Mouse (Mus musculus) myocyte (in vitro differentiated cells): Measurements from ENCODE around the gene Inka2. TPM values are rescaled to one million over a fixed set of nuclear protein-coding genes. Genes with fewer than 3 reads are reported as not detected.

Experiments used
- H3K27me3 ChIP-seq: one replicate; pipeline ENCODE4 v1.6.1; 2011; ENCODE audit not compliant: control insufficient read depth, insufficient read depth, insufficient read length
- H3K36me3 ChIP-seq: one replicate; pipeline ENCODE4 v1.6.1; 2011; ENCODE audit not compliant: control insufficient read depth, insufficient read depth
- H3K4me2 ChIP-seq: one replicate; pipeline ENCODE4 v1.6.1; 2011; ENCODE audit warnings: low read depth, control low read depth
- H3K4me3 ChIP-seq: one replicate; pipeline ENCODE4 v1.5.1; 2011; ENCODE audit warnings: mild to moderate bottlenecking, control low read depth, moderate library complexity
- H3K79me2 ChIP-seq: one replicate; pipeline ENCODE4 v1.6.1; 2011; ENCODE audit not compliant: control insufficient read depth, insufficient read depth
- H3ac ChIP-seq: one replicate; pipeline ENCODE4 v1.6.1; 2011; ENCODE audit not compliant: control insufficient read depth, insufficient read length
- CEBPB ChIP-seq: IDR thresholded peaks from 2 replicates; pipeline ENCODE4 v1.6.1; 2011; ENCODE audit warnings: mild to moderate bottlenecking, moderate library complexity; ENCODE audit not compliant: poor library complexity, insufficient read depth, severe bottlenecking
- E2F4 ChIP-seq: IDR thresholded peaks from one replicate; pipeline ENCODE4 v1.6.1; 2011; ENCODE audit warnings: mild to moderate bottlenecking, control low read depth, moderate library complexity; ENCODE audit not compliant: insufficient read depth
- MAX ChIP-seq: IDR thresholded peaks from one replicate; pipeline ENCODE4 v1.6.1; 2011; ENCODE audit warnings: low read depth, mild to moderate bottlenecking, control low read depth
- MYOD1 ChIP-seq, 3 experiments: IDR thresholded peaks; one replicate each; pipeline ENCODE4 v1.6.1; 2011; ENCODE audit warnings: control low read depth in 2 of 3, low read depth in 2 of 3, mild to moderate bottlenecking in 2 of 3, moderate library complexity in 1 of 3; ENCODE audit not compliant: insufficient read length in 2 of 3, control insufficient read depth in 1 of 3
- MYOG ChIP-seq, 3 experiments: IDR thresholded peaks; one replicate each; pipeline ENCODE4 v1.6.1; 2011; ENCODE audit warnings: control low read depth in 2 of 3, low read depth in 2 of 3, mild to moderate bottlenecking in 2 of 3; ENCODE audit not compliant: insufficient read length in 2 of 3, control insufficient read depth in 1 of 3, insufficient read depth in 1 of 3
- POLR2A ChIP-seq: IDR thresholded peaks from one replicate; pipeline ENCODE4 v1.6.1; 2011; ENCODE audit warnings: low read depth, mild to moderate bottlenecking, control low read depth, moderate library complexity; ENCODE audit not compliant: insufficient read length
- POLR2AphosphoS2 ChIP-seq: IDR thresholded peaks from one replicate; pipeline ENCODE4 v1.6.1; 2011; ENCODE audit warnings: low read depth, control low read depth; ENCODE audit not compliant: insufficient read length
- REST ChIP-seq: IDR thresholded peaks from one replicate; pipeline ENCODE4 v1.6.1; 2011; ENCODE audit warnings: mild to moderate bottlenecking, control low read depth, moderate library complexity; ENCODE audit not compliant: insufficient read depth, insufficient read length
- SRF ChIP-seq: IDR thresholded peaks from one replicate; pipeline ENCODE4 v1.6.1; 2011; ENCODE audit warnings: low read depth; ENCODE audit not compliant: control insufficient read depth, insufficient read length
- TCF12 ChIP-seq: IDR thresholded peaks from one replicate; pipeline ENCODE4 v1.6.1; 2011; ENCODE audit warnings: mild to moderate bottlenecking, control low read depth; ENCODE audit not compliant: poor library complexity, insufficient read depth, severe bottlenecking
- TCF3 ChIP-seq: IDR thresholded peaks from one replicate; pipeline ENCODE4 v1.6.1; 2011; ENCODE audit warnings: low read depth, control low read depth; ENCODE audit not compliant: insufficient read length
- USF1 ChIP-seq: IDR thresholded peaks from one replicate; pipeline ENCODE4 v1.6.1; 2011; ENCODE audit warnings: low read depth, mild to moderate bottlenecking, control low read depth, moderate library complexity
- polyA plus RNA-seq: library from polyadenylated mRNA; unstranded; fragments of >200 nt; fragmentation: generic; extraction: Trizol; gene quantifications from one replicate; pipeline ENCODE4 v1.2.1, GENCODE M21; 2012; ENCODE audit warnings: missing spikeins

Gene Inka2
- polyA plus RNA-seq, 1 experiment, result 5.1 TPM

DNA sequence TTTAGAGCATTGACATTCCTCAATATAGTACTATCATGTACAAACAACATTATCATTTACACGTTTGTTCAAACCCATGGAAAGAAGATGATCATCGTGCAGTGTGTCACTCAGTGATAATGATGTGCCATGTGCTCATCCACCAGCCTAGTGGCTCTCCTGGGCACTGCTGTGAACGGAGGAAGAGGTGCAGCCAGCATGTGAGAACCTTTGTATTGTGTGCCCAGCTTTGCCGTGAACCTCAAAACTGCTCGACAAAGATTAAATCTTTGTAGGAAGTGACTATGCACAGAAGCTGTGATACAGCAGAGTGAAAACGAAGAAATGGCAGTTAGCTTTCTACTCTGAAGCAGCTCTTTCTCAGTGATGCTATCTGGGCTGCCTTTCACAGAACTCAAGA, 64.1 kb downstream of the Inka2 start:
- no peak overlapping the region for H3K4me2 ChIP-seq
- peaks cover 88% of the 10 kb centered on the region for H3K79me2 ChIP-seq
- no peak overlapping the region for H3K4me3 ChIP-seq
- no peak for TF ChIP-seq TCF12
- TF ChIP-seq TCF3, result no peak
- TF ChIP-seq REST, result no peak
- no peak for TF ChIP-seq MYOD1 (IDR thresholded peaks at IDR 0.05; ENCODE audit: control insufficient read depth in 1 of 3, insufficient read length in 2 of 3, low read depth in 2 of 3)
- TF ChIP-seq CEBPB, result no peak
- TF ChIP-seq E2F4, result no peak
- TF ChIP-seq POLR2A, result no peak
- no peak for TF ChIP-seq POLR2AphosphoS2
- no peak for TF ChIP-seq MYOG (IDR thresholded peaks at IDR 0.05; ENCODE audit: control insufficient read depth in 1 of 3, insufficient read depth in 1 of 3, insufficient read length in 2 of 3, low read depth in 2 of 3)
- H3ac ChIP-seq, result no peak overlapping the region
- no peaks in the 10 kb centered on the region for H3K27me3 ChIP-seq
- no peaks in the 10 kb centered on the region for H3K36me3 ChIP-seq

DNA sequence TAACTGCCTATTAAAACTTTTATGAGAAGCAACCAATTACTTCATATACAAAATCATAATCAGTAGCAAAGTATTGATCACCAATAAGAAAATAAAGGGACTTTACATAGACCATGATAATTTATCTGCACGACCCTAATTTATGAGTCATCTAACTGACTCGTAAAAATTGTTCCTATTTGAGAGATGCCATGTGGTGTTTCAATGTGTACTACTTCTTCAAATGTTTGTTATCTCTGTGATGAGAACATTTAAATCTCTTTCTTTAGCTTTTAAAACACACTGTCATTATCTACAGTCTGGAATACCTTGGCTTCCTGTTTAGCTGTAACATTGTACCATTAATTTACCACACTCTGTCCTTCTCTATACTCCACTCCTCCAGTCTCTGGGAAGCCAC, 65.0 kb downstream of the Inka2 start:
- no peak for TF ChIP-seq MYOG (IDR thresholded peaks at IDR 0.05; ENCODE audit: control insufficient read depth in 1 of 3, insufficient read depth in 1 of 3, insufficient read length in 2 of 3, low read depth in 2 of 3)
- no peak for TF ChIP-seq MAX
- TF ChIP-seq REST, result no peak
- TF ChIP-seq SRF, result no peak
- TF ChIP-seq POLR2AphosphoS2, result no peak
- TF ChIP-seq MYOD1 (IDR thresholded peaks at IDR 0.05; ENCODE audit: control insufficient read depth in 1 of 3, insufficient read length in 2 of 3, low read depth in 2 of 3), result no peak
- no peak for TF ChIP-seq POLR2A
- no peak for TF ChIP-seq CEBPB
- TF ChIP-seq USF1, result no peak
- no peak for TF ChIP-seq TCF3
- no peak for TF ChIP-seq E2F4
- TF ChIP-seq TCF12, result no peak
- peaks cover 93% of the 10 kb centered on the region for H3K79me2 ChIP-seq
- H3K27me3 ChIP-seq, result no peaks in the 10 kb centered on the region
- H3K4me3 ChIP-seq, result no peak overlapping the region
- H3K36me3 ChIP-seq, result no peaks in the 10 kb centered on the region
- no peak overlapping the region for H3ac ChIP-seq
- H3K4me2 ChIP-seq, result no peak overlapping the region

Other genes starting within 250 kb of the Inka2 start
- 7.5 TPM for gene Ddx20, start 17.0 kb upstream of the Inka2 start, polyA plus RNA-seq
- gene Rap1a, start 96.7 kb downstream of the Inka2 start, polyA plus RNA-seq, result 25.2 TPM
- not detected for gene Adora3, start 166.3 kb downstream of the Inka2 start, polyA plus RNA-seq
- 0.48 TPM for gene Tmigd3, start 166.3 kb downstream of the Inka2 start, polyA plus RNA-seq
- 0.07 TPM for gene I830077J02Rik, start 228.1 kb downstream of the Inka2 start, polyA plus RNA-seq